Mouse (Mus musculus) heart, embryonic 12.5 days (tissue): ENCODE results near the gene Mindy1. TPM values are rescaled to one million over a fixed set of nuclear protein-coding genes. Genes with fewer than 3 reads are reported as not detected.
A peak's percentile ranks its signal among the peaks of the same experiment; 100 is the strongest.

Experiments used
- ATAC-seq: fragments of 200-750 bp; cut with Nextera tagmentation; 2 replicates; pipeline ENCODE4 v1.8.0; 2017; ENCODE audit warnings: moderate TSS enrichment, moderate library complexity; ENCODE audit not compliant: insufficient number of reproducible peaks, low FRiP score
- H3K27ac ChIP-seq: fragments of 300-500 bp; sonication (generic); 2 replicates; pipeline ENCODE4 v1.5.1; 2016; ENCODE audit warnings: mild to moderate bottlenecking, moderate library complexity; ENCODE audit not compliant: poor library complexity, severe bottlenecking
- H3K27me3 ChIP-seq: fragments of 300-500 bp; sonication (generic); replicated peaks from 2 replicates; pipeline ENCODE4 v1.6.1; 2016; ENCODE audit warnings: mild to moderate bottlenecking, moderate library complexity
- H3K36me3 ChIP-seq: fragments of 300-500 bp; sonication (generic); 2 replicates; pipeline ENCODE4 v1.6.1; 2016; ENCODE audit warnings: mild to moderate bottlenecking, moderate library complexity
- H3K4me1 ChIP-seq: fragments of 300-500 bp; sonication (generic); replicated peaks from 2 replicates; pipeline ENCODE4 v1.6.1; 2016; ENCODE audit warnings: mild to moderate bottlenecking
- H3K4me2 ChIP-seq: fragments of 300-500 bp; sonication (generic); 2 replicates; pipeline ENCODE4 v1.6.1; 2016; ENCODE audit warnings: mild to moderate bottlenecking, moderate library complexity
- H3K4me3 ChIP-seq: fragments of 300-500 bp; sonication (generic); 2 replicates; pipeline ENCODE4 v1.5.1; 2016; ENCODE audit warnings: mild to moderate bottlenecking
- H3K9ac ChIP-seq: fragments of 300-500 bp; sonication (generic); 2 replicates; pipeline ENCODE4 v1.6.1; 2016; ENCODE audit warnings: mild to moderate bottlenecking, moderate library complexity
- H3K9me3 ChIP-seq: fragments of 300-500 bp; sonication (generic); replicated peaks from 2 replicates; pipeline ENCODE4 v1.6.1; 2016; ENCODE audit warnings: mild to moderate bottlenecking, moderate library complexity
- WGBS: fragments of 180-500 bp; shearing (Covaris S2); methylation state at CpG from one replicate; pipeline ENCODE4 v1.1.7; 2016; 5-methylcytosine and 5-hydroxymethylcytosine counted together
- polyA plus RNA-seq: library from polyadenylated mRNA; unstranded; fragments of >200 nt; fragmentation: Nextera tagmentation; extraction: Ambion mirVana; gene quantifications from 2 replicates; pipeline ENCODE4 v1.2.1, GENCODE M21; 2016

Mindy1 gene
- 26.9 and 29.7 TPM in 2 replicates for polyA plus RNA-seq

DNA sequence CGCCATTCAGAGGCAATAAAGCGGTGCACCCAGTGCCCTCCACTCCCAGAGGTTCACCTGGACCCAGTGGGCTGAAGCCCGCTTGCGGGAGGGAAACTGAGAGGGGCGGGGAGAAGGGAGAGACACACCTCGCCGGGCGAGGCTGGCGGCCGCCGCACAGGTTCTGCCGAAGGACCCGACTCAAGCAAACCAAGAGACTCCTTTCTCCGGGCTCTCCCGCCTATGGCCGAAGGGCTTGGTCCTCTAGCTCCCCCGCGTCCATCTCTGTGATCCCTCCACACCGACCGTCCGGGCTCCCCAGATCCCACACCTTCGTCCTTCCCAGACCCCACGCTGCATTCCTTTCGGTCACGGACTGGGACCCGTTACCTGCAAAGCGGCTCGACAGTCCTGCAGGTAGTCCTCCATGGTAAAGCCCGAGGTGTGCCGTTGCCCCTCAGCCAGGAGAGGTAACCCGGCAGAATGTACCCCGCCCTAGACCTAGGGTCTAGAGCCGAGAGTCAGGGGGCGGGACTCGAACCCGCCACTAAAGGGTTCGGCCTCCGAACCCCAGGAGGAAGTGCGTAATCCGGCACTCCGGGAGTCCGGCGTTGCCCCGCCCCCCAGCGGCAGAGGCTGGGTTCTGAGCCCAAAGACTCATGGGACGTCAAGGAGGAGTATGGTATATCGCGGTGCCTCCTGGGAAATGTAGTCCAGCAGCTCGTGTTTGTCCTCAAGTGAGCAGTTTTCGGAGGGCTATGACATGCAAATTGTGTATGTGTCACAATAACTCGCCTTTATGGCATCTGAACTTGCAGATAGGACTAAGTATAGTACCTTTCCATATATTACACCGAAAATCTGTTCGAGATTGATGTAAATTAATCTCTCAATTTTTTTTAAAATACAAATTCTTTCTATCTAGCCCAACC, at the start of gene Mindy1, which contains the start of gene Prune1:
Gene Mindy1, plus strand, starts transcription at position 130 of the 911 bp plus-strand sequence.
Gene Prune1, minus strand, starts transcription at position 861 of the 911 bp plus-strand sequence.
- peak within 1 kb of the TSS; percentile 83 for H3K4me3 ChIP-seq
- no peaks in the 10 kb centered on the region for H3K27me3 ChIP-seq
- no peaks in the 10 kb centered on the region for H3K9me3 ChIP-seq
- peak within 1 kb of the TSS; percentile 90 for H3K9ac ChIP-seq
- under 1% methylated on average over 53 of the region's 53 CpGs for WGBS
- ATAC-seq = peak; percentile 91
- peaks cover 3% of the 10 kb centered on the region; the same call in 1 of the 2 replicates for H3K36me3 ChIP-seq
- peaks cover 31% of the 10 kb centered on the region for H3K4me1 ChIP-seq
- H3K4me2 ChIP-seq = peak within 1 kb of the TSS; percentile 79
- H3K27ac ChIP-seq = peak within 1 kb of the TSS; percentile 97

DNA sequence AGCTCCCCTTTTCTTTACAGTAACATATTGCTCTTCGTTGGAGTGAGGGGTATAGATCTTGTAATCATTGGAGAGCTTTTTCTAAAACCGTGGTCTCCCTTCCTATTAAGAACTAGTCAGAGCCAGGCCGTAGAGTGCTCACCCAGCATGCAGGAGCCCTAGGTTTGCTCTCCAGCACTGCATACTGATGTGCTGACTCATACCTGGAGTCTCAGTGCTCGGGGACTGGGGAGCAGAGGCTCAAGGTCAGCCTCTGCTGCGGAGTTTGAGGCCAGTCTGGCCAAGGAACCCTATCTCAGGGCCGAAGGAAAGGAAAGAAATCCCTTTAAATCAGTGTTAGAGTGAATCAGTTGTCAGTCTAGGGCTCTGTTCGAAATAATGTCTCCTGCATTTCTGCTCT, 48.4 kb upstream of the Mindy1 start:
- WGBS = 57% methylated on average over 7 of the region's 7 CpGs
- H3K27ac ChIP-seq = peak overlapping the region; percentile 38; the same call in 1 of the 2 replicates
- H3K4me2 ChIP-seq = no peak overlapping the region
- H3K4me1 ChIP-seq = peaks cover 42% of the 10 kb centered on the region
- ATAC-seq = no peak
- no peak overlapping the region for H3K9ac ChIP-seq
- peaks cover 66% of the 10 kb centered on the region for H3K36me3 ChIP-seq
- no peaks in the 10 kb centered on the region for H3K27me3 ChIP-seq
- H3K4me3 ChIP-seq = no peak overlapping the region
- no peaks in the 10 kb centered on the region for H3K9me3 ChIP-seq

DNA sequence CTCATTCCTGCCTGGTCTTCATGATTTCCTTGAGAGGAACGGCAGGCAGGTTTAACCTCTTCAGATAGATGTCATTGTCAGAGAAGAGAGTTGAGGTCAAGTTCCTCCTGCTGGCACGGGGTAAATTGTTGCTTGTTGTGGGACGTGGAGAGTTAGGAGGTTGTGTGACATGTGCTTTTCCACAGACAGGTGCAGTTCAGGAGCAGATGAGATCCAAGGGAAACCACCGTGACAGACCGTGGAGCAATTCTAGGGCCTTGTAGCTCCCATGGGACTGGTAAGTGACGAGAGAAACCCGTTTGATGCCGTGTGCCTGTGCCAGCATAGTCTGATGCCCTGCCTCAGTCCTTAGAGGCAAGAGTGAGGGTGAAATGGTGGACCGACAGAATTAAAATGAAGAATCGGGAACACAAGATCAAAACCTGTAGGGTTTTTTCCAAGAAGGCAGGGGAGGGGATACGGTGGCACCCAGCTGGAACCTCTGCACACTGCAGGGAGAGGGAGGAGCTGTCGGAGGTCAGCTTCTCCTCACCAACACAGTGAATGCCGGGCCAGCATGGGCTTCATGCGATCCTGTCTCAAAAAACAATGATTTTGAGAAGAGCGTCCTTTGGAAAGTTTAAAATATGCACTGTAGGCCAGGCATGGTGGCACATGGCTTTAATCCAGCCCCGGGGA, 47.7 kb upstream of the Mindy1 start:
- no peak for ATAC-seq
- Histone ChIP-seq H3K4me3 (no peak overlapping the region), H3K27ac (no peak overlapping the region), H3K27me3 (no peaks in the 10 kb centered on the region), H3K4me1 (peaks cover 42% of the 10 kb centered on the region), H3K9me3 (0 out of 2 replicates have a peak, but pooled peaks cover 6% of the 10 kb centered on the region), H3K9ac (no peak overlapping the region), H3K4me2 (no peak overlapping the region), H3K36me3 (peaks cover 73% of the 10 kb centered on the region)
- WGBS = 87% methylated on average over 16 of the region's 16 CpGs

DNA sequence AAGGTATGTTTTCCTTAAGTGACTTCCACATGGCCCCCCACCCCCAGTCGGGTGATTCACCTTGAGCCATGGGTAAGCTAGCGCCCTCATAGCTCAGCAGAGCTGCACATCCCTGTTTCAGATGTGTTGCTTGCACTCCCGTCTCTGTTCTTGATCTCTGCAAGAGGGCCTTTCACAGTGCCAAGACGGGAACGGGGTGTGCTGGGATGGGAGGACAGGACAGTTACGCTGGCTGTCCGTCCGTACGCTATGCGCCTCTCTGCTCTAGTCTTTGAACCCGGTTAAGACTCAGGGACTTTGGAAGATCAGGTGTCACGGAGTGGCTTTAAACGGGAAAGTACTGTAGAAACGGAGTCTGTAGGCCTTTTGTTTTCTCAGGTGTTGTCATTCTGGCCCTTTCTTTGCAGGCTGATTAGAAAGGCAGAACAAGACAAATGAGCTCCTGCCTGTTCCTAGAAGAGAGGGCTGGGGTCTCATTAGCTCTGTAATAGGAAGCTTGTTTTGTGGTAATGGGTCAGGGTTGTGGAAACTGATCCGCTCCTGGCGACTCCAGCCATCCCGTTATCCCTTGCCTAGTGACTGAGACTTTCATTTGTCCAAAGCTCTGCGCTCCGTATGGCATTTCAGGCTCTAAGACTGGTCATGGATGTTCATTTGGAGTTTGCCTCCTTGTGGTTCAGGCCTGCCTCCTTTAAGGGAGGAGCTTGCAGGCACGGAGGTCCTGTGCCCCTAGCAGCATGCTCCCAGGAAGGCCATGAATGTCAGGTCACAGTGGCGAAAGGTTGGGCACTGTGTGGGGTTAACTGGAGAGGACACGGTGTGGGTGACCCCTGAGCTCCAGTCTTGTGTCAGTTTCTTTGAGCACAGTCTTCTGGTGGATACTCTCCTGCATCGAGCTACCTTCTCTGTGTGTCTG, 45.5 kb upstream of the Mindy1 start:
- Histone ChIP-seq H3K27ac (no peak overlapping the region), H3K9me3 (0 out of 2 replicates have a peak, but pooled peaks cover 6% of the 10 kb centered on the region), H3K4me3 (no peak overlapping the region), H3K9ac (no peak overlapping the region), H3K4me2 (no peak overlapping the region), H3K36me3 (peaks cover 73% of the 10 kb centered on the region), H3K4me1 (peaks cover 32% of the 10 kb centered on the region), H3K27me3 (no peaks in the 10 kb centered on the region)
- WGBS = 88% methylated on average over 23 of the region's 23 CpGs
- ATAC-seq = no peak

DNA sequence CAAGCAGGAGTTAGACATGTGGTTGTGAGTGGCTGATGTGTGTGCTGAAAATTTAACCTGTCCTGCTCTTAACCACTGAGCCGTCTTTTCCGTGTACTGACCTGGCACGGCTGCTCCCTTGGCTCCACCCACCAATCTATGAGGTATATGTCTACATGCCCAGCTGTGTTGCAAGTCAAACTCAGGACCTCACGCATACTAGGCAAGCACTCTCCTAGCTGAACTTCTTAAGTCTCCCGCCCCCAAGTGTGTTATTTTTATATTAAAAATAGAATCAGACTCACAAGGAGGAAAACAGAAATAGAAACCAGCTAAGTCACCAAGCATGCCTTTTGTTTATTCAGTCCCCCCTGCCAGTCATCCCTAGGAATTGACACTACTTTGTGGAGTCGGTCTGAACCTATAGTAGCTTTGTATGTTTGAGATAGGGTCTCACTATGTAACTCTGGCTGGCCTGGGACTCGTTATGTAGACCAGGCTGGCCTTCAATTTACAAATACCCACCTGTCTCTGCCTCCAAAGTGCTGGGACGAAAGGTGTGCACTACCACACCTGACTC, 43.5 kb upstream of the Mindy1 start:
- H3K36me3 ChIP-seq = peaks cover 58% of the 10 kb centered on the region
- no peak overlapping the region for H3K4me2 ChIP-seq
- H3K27me3 ChIP-seq = no peaks in the 10 kb centered on the region
- ATAC-seq = no peak
- H3K4me1 ChIP-seq = peaks cover 16% of the 10 kb centered on the region
- H3K9ac ChIP-seq = no peak overlapping the region
- H3K4me3 ChIP-seq = no peak overlapping the region
- H3K27ac ChIP-seq = no peak overlapping the region
- 0 out of 2 replicates have a peak, but pooled peaks cover 6% of the 10 kb centered on the region for H3K9me3 ChIP-seq
- whole genome bisulfite sequencing = 78% methylated on average over 8 of the region's 8 CpGs

DNA sequence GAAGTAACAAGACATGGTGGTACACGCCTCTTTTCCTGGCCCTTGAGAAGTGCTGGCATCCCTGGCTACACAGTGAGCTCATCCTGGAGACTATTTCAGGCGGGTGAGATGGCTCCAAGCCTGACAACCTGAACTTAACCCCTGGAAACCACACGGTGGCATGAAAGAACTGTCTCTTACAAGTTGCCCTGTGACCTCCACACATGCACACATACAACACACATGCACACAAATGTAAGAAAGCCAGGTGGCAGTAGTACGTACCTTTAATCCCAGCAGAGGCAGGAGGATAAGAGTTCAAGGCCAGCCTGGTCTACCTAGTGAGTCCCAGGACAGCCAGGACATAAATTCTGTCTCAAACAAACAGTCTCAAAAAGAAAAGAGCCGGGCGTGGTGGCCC, 42.1 kb upstream of the Mindy1 start:
- ATAC-seq = no peak
- Histone ChIP-seq H3K9ac (no peak overlapping the region), H3K4me3 (no peak overlapping the region), H3K9me3 (0 out of 2 replicates have a peak, but pooled peaks cover 6% of the 10 kb centered on the region), H3K4me2 (no peak overlapping the region), H3K27ac (no peak overlapping the region), H3K27me3 (no peaks in the 10 kb centered on the region), H3K36me3 (peaks cover 44% of the 10 kb centered on the region), H3K4me1 (peaks cover 10% of the 10 kb centered on the region)
- 85% methylated on average over 6 of the region's 6 CpGs for WGBS

DNA sequence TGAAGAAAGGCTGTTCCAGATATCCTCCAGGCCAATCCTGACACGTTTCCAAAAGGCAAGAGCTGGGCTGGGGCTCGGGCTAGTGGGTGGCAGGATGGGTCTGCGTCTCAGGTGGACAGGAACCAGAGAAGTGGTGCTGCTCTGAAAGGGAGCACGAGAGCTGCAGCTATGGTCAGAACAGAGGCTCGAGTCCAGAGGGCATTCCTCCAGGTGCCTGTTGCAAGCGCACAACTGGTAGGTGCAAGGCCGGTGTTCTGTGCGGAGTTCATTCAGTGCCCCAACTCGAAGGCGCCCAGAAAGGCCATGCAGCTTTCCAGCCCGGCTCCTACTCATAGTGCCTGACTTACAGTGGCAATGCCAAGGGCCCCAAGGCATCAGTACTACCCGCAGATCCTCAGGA, 41.2 kb upstream of the Mindy1 start:
- H3K9me3 ChIP-seq = 0 out of 2 replicates have a peak, but pooled peaks cover 6% of the 10 kb centered on the region
- peaks cover 10% of the 10 kb centered on the region for H3K4me1 ChIP-seq
- WGBS = 84% methylated on average over 12 of the region's 12 CpGs
- no peak for ATAC-seq
- H3K27ac ChIP-seq = no peak overlapping the region
- no peak overlapping the region for H3K4me3 ChIP-seq
- H3K4me2 ChIP-seq = no peak overlapping the region
- no peak overlapping the region for H3K9ac ChIP-seq
- H3K36me3 ChIP-seq = peaks cover 35% of the 10 kb centered on the region
- H3K27me3 ChIP-seq = no peaks in the 10 kb centered on the region

DNA sequence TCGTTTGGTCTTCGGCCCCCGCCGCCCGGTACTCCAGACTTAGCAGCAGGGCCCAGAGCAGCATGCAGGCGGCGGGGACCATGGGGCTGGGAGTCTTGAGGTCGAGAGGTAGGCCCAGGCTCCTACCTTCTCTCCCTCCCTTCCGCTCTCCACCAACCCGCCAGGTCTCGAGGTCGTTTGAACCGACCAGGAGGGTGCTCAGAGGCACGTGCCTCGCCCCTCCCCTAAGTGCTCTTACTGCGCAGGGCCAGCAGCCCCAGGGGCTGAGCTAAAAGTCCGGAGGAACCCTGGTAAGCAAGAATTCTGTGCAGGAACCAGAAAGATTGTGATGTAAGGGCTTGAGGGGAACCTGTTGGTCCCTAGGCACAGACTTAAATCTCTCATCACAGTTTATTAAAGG, 40.2 kb upstream of the Mindy1 start:
- Histone ChIP-seq H3K36me3 (peaks cover 32% of the 10 kb centered on the region), H3K4me2 (peak overlapping the region; percentile 34), H3K4me3 (0 out of 2 replicates have a peak overlapping the region, but pooled peaks have one; percentile 0), H3K27ac (no peak overlapping the region), H3K9me3 (0 out of 2 replicates have a peak, but pooled peaks cover 9% of the 10 kb centered on the region), H3K9ac (peak overlapping the region; percentile 26), H3K4me1 (peaks cover 10% of the 10 kb centered on the region), H3K27me3 (no peaks in the 10 kb centered on the region)
- 26% methylated on average over 17 of the region's 17 CpGs for WGBS
- 0 out of 2 replicates have a peak, but pooled peaks have one; percentile 13 for ATAC-seq

DNA sequence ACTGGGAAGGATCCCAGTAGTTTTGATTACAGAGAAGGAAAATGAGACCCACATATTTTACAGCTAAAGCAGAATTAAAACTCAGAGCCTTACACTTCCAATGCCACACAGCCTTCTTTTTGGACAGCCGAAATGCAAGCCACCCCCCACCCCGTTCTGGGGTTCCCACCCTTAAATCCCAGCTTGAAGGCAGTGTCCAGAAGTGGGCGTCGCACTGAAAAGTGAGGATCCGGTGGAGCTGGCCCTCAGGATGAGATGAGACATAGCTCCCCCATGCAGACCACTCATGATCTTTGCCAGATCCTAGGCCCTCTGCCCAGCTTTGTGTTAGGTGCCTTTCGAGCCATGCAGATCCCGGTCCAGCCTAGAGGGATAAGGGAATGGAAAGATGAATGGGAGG, 39.6 kb upstream of the Mindy1 start, which contains the start of gene Gm128:
Gene Gm128, minus strand, starts transcription at position 101 of the 400 bp plus-strand sequence.
- H3K9me3 ChIP-seq = 0 out of 2 replicates have a peak, but pooled peaks cover 9% of the 10 kb centered on the region
- H3K36me3 ChIP-seq = peaks cover 26% of the 10 kb centered on the region
- 72% methylated on average over 7 of the region's 7 CpGs for WGBS
- ATAC-seq = no peak
- no peaks in the 10 kb centered on the region for H3K27me3 ChIP-seq
- peak within 1 kb of the TSS; percentile 34 for H3K4me2 ChIP-seq
- H3K27ac ChIP-seq = no peak within 1 kb of the TSS
- H3K4me1 ChIP-seq = peaks cover 10% of the 10 kb centered on the region
- H3K9ac ChIP-seq = peak within 1 kb of the TSS; percentile 26
- 0 out of 2 replicates have a peak within 1 kb of the TSS, but pooled peaks have one; percentile 0 for H3K4me3 ChIP-seq

DNA sequence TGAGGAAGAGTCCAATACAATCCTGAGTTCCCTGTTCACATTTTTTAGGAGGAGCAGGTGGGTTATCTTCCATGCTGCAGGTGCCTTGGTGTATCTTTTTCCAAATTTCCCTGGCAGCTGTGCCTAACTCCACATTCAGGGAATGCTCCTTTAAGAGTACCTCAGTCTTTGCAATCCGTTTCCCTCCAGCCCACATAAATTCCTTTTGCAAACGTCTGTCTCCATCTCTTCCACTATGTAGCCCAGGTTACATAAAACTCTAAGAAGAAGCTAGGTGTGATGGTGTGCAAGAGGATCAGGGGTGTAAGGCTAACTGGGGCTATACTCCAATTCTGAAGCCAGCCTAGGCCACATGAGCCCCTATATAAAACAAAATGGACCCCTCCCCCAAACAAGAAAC, 38.1 kb upstream of the Mindy1 start:
- Histone ChIP-seq H3K4me3 (no peak overlapping the region), H3K27me3 (no peaks in the 10 kb centered on the region), H3K9me3 (0 out of 2 replicates have a peak, but pooled peaks cover 6% of the 10 kb centered on the region), H3K9ac (no peak overlapping the region), H3K4me2 (no peak overlapping the region), H3K36me3 (peaks cover 17% of the 10 kb centered on the region), H3K4me1 (peaks cover 5% of the 10 kb centered on the region), H3K27ac (no peak overlapping the region)
- WGBS = 75% methylated on average over 2 of the region's 2 CpGs
- no peak for ATAC-seq
